Mouse (Mus musculus): ENCODE results near the gene AC109138.7. TPM values are rescaled to one million over a fixed set of nuclear protein-coding genes. Genes with fewer than 3 reads are reported as not detected.
A peak's percentile ranks its signal among the peaks of the same experiment; 100 is the strongest.

Gene AC109138.7
- total and polyA plus RNA-seq, 3 experiments, result not detected

- H3K27ac ChIP-seq (ENCODE audit: insufficient read depth, low read depth), result 0 out of 2 replicates have a peak overlapping the region, but pooled peaks have one; percentile 43
- H3K9me3 ChIP-seq (replicated peaks; ENCODE audit: low read length), result no peaks in the 10 kb centered on the region
- no peaks in the 10 kb centered on the region for H3K79me2 ChIP-seq (replicated peaks; ENCODE audit: control insufficient read depth, extremely low read depth, insufficient read depth, poor library complexity, severe bottlenecking)
- no peak overlapping the region for H3K9ac ChIP-seq (ENCODE audit: insufficient read depth, low read depth)
- peaks cover 24 to 63% of the 10 kb centered on the region in 2 experiments for H3K4me1 ChIP-seq (ENCODE audit: control insufficient read depth in 1 of 2, insufficient read depth in 2 of 2)
- peaks cover 0 to 5% of the 10 kb centered on the region in 2 experiments for H3K36me3 ChIP-seq (replicated peaks in 1 of 2; ENCODE audit: control insufficient read depth in 1 of 2, insufficient read depth in 1 of 2, low read length in 1 of 2)
- dilution Hi-C loops (cut with MboI; ENCODE audit: extremely low pct_ligation_motif_present, extremely low pct_unique_long_range_greater_than_20kb, low sequenced_read_pairs) (no loop called here), in situ Hi-C loops (cut with MboI; ENCODE audit: low pct_ligation_motif_present, low pct_unique_long_range_greater_than_20kb, low sequenced_read_pairs) (no loop called here)
- DNase-seq (ENCODE audit: extremely low read depth), result no peak
- no peak overlapping the region for H3K4me3 ChIP-seq (replicated peaks in 1 of 3; ENCODE audit: low read depth in 2 of 3, low read length in 2 of 3, poor library complexity in 1 of 3)
- TF ChIP-seq KAT2A (IDR thresholded peaks at IDR 0.05; ENCODE audit: insufficient replicate concordance, low read length) (no peak), BHLHE40 (IDR thresholded peaks at IDR 0.05; ENCODE audit: low read depth, low read length) (no peak), UBTF (IDR thresholded peaks at IDR 0.05; ENCODE audit: low read depth, low read length) (no peak), E2F4 (IDR thresholded peaks at IDR 0.05; ENCODE audit: insufficient replicate concordance, low read depth, low read length) (no peak), GABPA (IDR thresholded peaks at IDR 0.05; ENCODE audit: insufficient replicate concordance, low read depth, low read length) (no peak), POLR2A (IDR thresholded peaks at IDR 0.05; ENCODE audit: low read depth, low read length) (no peak), ETS1 (conservative IDR thresholded peaks at IDR 0.05; ENCODE audit: low read depth, low read length) (no peak)
- H3K4me2 ChIP-seq (ENCODE audit: insufficient read depth, low read depth, poor library complexity, severe bottlenecking), result no peak overlapping the region
- H3K27me3 ChIP-seq (replicated peaks), result peaks cover 8% of the 10 kb centered on the region
Measured at GRCm38 (mm10) chr19:4230415-4230814, 16.3 kb downstream of the AC109138.7 start.

GRCm38 (mm10) chr19:4231253-4232185, 17.4 kb downstream of the AC109138.7 start, which contains the start of gene Pold4:
Gene Pold4, plus strand, starts transcription at chr19:4231899.
- H3K4me3 ChIP-seq (replicated peaks in 1 of 3; ENCODE audit: low read depth in 2 of 3, low read length in 2 of 3, poor library complexity in 1 of 3), result peak within 1 kb of the TSS; percentile 63 to 75 (median 68)
- H3K9ac ChIP-seq (ENCODE audit: insufficient read depth, low read depth), result peak within 1 kb of the TSS; percentile 82
- peak within 1 kb of the TSS; percentile 88 for H3K27ac ChIP-seq (ENCODE audit: insufficient read depth, low read depth)
- in situ Hi-C loops (cut with MboI; ENCODE audit: low pct_ligation_motif_present, low pct_unique_long_range_greater_than_20kb, low sequenced_read_pairs) (no loop called here), dilution Hi-C loops (cut with MboI; ENCODE audit: extremely low pct_ligation_motif_present, extremely low pct_unique_long_range_greater_than_20kb, low sequenced_read_pairs) (no loop called here)
- H3K4me2 ChIP-seq (ENCODE audit: insufficient read depth, low read depth, poor library complexity, severe bottlenecking), result peak within 1 kb of the TSS; percentile 95
- H3K27me3 ChIP-seq (replicated peaks), result peaks cover 8% of the 10 kb centered on the region
- no peaks in the 10 kb centered on the region for H3K79me2 ChIP-seq (replicated peaks; ENCODE audit: control insufficient read depth, extremely low read depth, insufficient read depth, poor library complexity, severe bottlenecking)
- peak; percentile 99 for DNase-seq (ENCODE audit: extremely low read depth)
- H3K9me3 ChIP-seq (replicated peaks; ENCODE audit: low read length), result no peaks in the 10 kb centered on the region
- peaks cover 24 to 57% of the 10 kb centered on the region in 2 experiments for H3K4me1 ChIP-seq (ENCODE audit: control insufficient read depth in 1 of 2, insufficient read depth in 2 of 2)
- peaks cover 0 to 5% of the 10 kb centered on the region in 2 experiments for H3K36me3 ChIP-seq (replicated peaks in 1 of 2; ENCODE audit: control insufficient read depth in 1 of 2, insufficient read depth in 1 of 2, low read length in 1 of 2)
- no peak for TF ChIP-seq USF2 (conservative IDR thresholded peaks at IDR 0.05; ENCODE audit: low read depth, low read length)
- TF ChIP-seq NRF1 (IDR thresholded peaks at IDR 0.05; ENCODE audit: low read depth, low read length), result 0 out of 2 replicates have a peak, but pooled peaks have one; percentile 3
- peak; percentile 86; the same call in 1 of the 2 replicates for TF ChIP-seq KAT2A (IDR thresholded peaks at IDR 0.05; ENCODE audit: insufficient replicate concordance, low read length)
- TF ChIP-seq RCOR1 (conservative IDR thresholded peaks at IDR 0.05; ENCODE audit: low read depth, low read length), result peak; percentile 95
- TF ChIP-seq HCFC1 (IDR thresholded peaks at IDR 0.05; ENCODE audit: low read depth, low read length), result peak; percentile 67
- peak; percentile 76; the same call in 1 of the 2 replicates for TF ChIP-seq MAZ (IDR thresholded peaks at IDR 0.05; ENCODE audit: low read depth, low read length)
- peak; percentile 76 for TF ChIP-seq NELFE (IDR thresholded peaks at IDR 0.05; ENCODE audit: low read depth, low read length)
- TF ChIP-seq JUN (IDR thresholded peaks at IDR 0.05; ENCODE audit: insufficient read depth, low read depth, low read length), result no peak
- peak; percentile 88 for TF ChIP-seq ELF1 (IDR thresholded peaks at IDR 0.05; ENCODE audit: low read depth, low read length)
- TF ChIP-seq EP300 (IDR thresholded peaks at IDR 0.05; ENCODE audit: low read length), result peak; percentile 91
- TF ChIP-seq MYC (IDR thresholded peaks at IDR 0.05; ENCODE audit: low read depth, low read length), result 0 out of 2 replicates have a peak, but pooled peaks have one; percentile 23
- TF ChIP-seq MAFK (IDR thresholded peaks at IDR 0.05; ENCODE audit: insufficient replicate concordance, low read length), result peak; percentile 85
- peak; percentile 97 for TF ChIP-seq IRF4 (IDR thresholded peaks at IDR 0.05; ENCODE audit: low read depth, low read length)
- TF ChIP-seq GABPA (IDR thresholded peaks at IDR 0.05; ENCODE audit: insufficient replicate concordance, low read depth, low read length), result no peak
- TF ChIP-seq POLR2AphosphoS2 (IDR thresholded peaks at IDR 0.05; ENCODE audit: low read depth, low read length), result peak; percentile 80; the same call in 1 of the 2 replicates
- TF ChIP-seq UBTF (IDR thresholded peaks at IDR 0.05; ENCODE audit: low read depth, low read length), result no peak
- TF ChIP-seq ETS1 (conservative IDR thresholded peaks at IDR 0.05; ENCODE audit: low read depth, low read length), result peak; percentile 88
- TF ChIP-seq CHD2 (IDR thresholded peaks at IDR 0.05; ENCODE audit: low read length), result peak; percentile 79
- 0 out of 2 replicates have a peak, but pooled peaks have one; percentile 43 for TF ChIP-seq CHD1 (IDR thresholded peaks at IDR 0.05; ENCODE audit: low read depth, low read length)
- TF ChIP-seq JUND (conservative IDR thresholded peaks at IDR 0.05; ENCODE audit: low read depth, low read length), result peak; percentile 28; the same call in 1 of the 2 replicates
- TF ChIP-seq TBP (conservative IDR thresholded peaks at IDR 0.05; ENCODE audit: low read depth, low read length), result no peak; the same call in 1 of the 2 replicates
- no peak for TF ChIP-seq ZC3H11A (IDR thresholded peaks at IDR 0.05; ENCODE audit: low read depth, low read length)
- no peak; the same call in 1 of the 2 replicates for TF ChIP-seq BHLHE40 (IDR thresholded peaks at IDR 0.05; ENCODE audit: low read depth, low read length)
- peak; percentile 72 for TF ChIP-seq SIN3A (IDR thresholded peaks at IDR 0.05; ENCODE audit: low read length)
- peak; percentile 48; the same call in 1 of the 2 replicates for TF ChIP-seq MXI1 (IDR thresholded peaks at IDR 0.05; ENCODE audit: low read depth, low read length)
- TF ChIP-seq POLR2A (IDR thresholded peaks at IDR 0.05; ENCODE audit: low read depth, low read length), result peak; percentile 64; the same call in 1 of the 2 replicates
